Mouse (Mus musculus) hematopoietic stem cell, adult 5-6 weeks (primary cell): Measurements from ENCODE around the gene Tgm6. TPM values are rescaled to one million over a fixed set of nuclear protein-coding genes. Genes with fewer than 3 reads are reported as not detected.

Experiments
- ATAC-seq, 2 experiments: fragments of 125-278 bp in 1 of 2; replicated peaks in 1 of 2; 2 replicates each; pipeline ENCODE4 v1.8.0; 2016 to 2017; ENCODE audit warnings: inconsistent platforms in 2 of 2, mild to moderate bottlenecking in 2 of 2, moderate number of reproducible peaks in 2 of 2, low read depth in 1 of 2, moderate TSS enrichment in 1 of 2; ENCODE audit not compliant: low FRiP score in 2 of 2, poor library complexity in 2 of 2, severe bottlenecking in 2 of 2, insufficient read depth in 1 of 2, low TSS enrichment in 1 of 2
- total RNA-seq: library from RNA; stranded (forward); fragments of 172-1452, 232-1000 nt; gene quantifications from 2 replicates; pipeline ENCODE4 v1.2.3, GENCODE M21; 2017

The Tgm6 gene
- not detected in 2 replicates for total RNA-seq

DNA sequence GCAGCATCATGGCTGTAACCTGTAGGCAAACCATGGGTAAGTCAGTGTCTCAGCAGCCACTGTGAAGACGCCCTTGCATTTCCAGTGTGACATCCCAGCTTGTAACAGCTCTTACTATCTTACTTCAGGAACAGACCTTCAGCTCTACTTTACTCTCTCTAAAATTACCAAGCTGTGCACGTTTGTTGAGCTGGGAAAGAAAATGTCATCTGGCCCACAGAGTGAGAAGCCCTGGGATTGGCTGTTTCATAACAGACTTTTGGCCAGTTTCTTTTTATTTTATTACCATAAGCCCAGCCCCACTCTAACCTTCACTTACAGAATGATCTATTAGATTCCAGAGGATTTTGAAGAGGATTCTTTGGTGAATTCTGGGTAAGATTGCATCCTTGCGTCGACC lies at the start of gene Tgm6:
Gene Tgm6, plus strand, starts transcription at position 301 of the 400 bp plus-strand sequence.
- no peak for ATAC-seq

DNA sequence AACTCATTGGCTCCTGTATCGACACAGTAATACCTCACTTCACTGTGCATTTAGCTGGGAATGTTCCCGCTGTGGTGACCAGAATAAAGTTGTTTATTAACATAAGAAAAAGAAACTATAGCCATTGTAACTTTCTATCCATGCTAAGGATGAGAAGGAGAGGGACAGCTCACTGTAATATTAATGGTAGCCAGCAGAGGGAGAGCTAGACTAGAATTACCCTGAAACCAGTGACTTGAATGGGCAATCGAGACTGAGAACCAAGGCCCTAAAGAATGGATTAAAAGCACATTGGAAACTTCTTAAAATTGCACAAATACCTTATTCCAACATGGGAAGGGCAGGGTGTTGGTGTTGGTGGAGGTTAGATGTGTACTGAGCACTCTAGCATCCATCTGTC lies 44.0 kb upstream of the Tgm6 start:
- ATAC-seq: peak; percentile 56 to 67; a peak in 2 of 4 replicates

GRCm38 (mm10) chr2:130070396-130070795 lies 41.8 kb upstream of the Tgm6 start:
- no peak for ATAC-seq

GRCm38 (mm10) chr2:130112804-130113203 lies 588 bp downstream of the Tgm6 start:
- no peak for ATAC-seq

- ATAC-seq: peak in 1 of 2 experiments; percentile 27; a peak in 1 of 4 replicates
Measured at GRCm38 (mm10) chr2:130113379-130113778, 1.2 kb downstream of the Tgm6 start.

DNA sequence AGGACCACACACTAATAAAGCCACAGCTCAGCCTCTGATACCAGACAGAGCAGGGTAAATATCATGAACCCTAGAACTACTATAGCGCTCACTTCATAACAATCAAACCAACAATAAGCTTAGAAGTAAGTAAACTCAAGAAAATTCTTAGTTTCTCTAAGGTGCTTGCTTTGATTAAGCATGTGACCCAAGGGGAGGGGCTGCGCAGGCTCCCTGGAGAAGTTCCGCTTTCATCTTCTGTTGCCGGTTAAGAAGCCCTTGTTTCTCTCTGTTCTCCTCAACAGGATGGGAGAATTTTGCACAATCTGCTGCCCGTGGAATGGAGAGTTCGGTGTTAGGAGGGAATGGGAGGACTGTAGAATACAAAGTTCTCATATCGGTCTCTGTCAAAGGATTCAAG lies 6.4 kb downstream of the Tgm6 start:
- no peak for ATAC-seq

- ATAC-seq: no peak
Measured at GRCm38 (mm10) chr2:130125279-130126059, 13.3 kb downstream of the Tgm6 start.

DNA sequence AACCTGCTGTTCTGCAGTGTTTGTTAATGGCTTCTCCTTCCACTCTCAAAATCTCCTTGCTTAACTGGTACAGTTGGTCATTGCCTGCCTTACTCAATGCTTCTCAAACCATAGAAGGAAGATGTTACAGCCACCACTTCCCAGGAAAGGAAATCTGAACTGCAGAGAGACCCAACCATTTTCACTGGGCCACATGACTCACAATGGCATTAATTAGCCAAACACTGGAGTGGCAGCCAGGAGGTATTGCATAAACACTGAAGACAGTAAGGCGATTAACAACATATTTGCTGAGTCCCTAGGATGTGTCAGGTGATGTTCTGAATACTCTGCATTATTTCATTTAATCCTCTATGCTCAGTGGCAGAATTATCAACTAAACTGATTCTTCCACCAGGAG lies 13.9 kb downstream of the Tgm6 start:
- no peak for ATAC-seq

GRCm38 (mm10) chr2:130129687-130130086 lies 17.5 kb downstream of the Tgm6 start:
- peak; percentile 76 to 77 for ATAC-seq

DNA sequence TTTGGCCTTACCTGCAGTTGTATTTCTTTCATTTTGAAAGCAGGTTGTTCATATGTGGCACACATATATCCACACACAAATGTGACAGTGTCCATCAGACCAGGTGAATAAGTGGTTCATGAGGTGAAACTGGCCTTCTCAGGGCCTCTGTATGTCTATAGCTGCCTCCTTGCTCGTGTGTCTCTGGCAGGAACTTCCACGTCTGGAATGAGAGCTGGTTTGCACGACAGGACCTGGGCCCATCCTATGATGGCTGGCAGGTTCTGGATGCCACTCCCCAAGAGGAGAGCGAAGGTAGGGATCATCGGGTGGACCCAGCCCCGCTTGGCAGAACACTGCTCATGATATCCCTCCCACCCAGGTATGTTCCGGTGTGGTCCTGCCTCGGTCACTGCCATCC lies 30.8 kb downstream of the Tgm6 start:
- ATAC-seq: no peak

- ATAC-seq: no peak
Measured at GRCm38 (mm10) chr2:130144703-130145324, 32.6 kb downstream of the Tgm6 start.

DNA sequence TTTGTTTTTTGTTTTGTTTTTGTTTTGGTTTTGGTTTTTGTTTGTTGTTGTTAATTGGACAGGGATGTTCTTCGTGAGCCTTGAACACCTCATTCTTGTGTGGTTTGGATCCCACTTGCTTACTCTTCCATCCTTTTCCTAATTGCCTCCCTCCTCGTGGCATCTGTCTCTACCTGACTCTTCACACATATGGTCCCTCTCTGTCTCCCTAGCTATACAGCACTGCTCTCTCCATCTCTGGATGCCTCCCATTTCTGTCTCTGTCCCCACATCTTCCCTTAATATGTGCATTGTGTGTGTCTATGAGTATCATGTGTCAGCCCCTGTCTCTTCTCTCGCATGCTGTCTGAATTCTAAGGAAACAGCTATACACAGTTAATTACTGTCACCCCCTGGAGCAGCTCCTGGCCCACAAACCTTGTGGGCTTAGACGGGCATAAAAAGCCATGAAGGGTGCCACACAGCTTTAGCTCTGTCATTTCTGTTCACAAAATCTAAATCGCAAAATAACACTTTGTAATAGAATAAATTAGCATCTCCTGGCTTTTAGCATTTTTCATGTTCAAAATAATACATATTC lies 34.0 kb downstream of the Tgm6 start:
- no peak for ATAC-seq

- no peak for ATAC-seq
Measured at GRCm38 (mm10) chr2:130155171-130155570, 43.0 kb downstream of the Tgm6 start.

DNA sequence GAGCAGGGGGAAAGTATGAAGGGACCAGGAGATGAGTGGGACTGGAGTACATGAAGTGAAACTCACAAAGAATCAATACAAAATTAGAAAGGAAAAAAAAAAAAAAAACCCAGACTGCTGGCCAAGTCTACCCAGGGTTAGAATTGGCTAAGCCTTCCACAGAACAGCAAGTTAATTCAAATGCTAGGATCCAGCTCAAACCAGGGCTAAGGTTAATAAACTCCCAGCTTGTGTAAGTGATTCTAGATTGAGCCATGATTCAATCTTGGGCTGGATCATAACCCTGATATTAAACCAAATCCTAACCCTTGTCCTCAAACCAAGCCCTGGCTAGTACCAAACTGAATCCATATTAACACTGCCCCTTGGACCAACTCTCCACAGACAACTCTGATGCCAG lies 43.6 kb downstream of the Tgm6 start:
- ATAC-seq: no peak

DNA sequence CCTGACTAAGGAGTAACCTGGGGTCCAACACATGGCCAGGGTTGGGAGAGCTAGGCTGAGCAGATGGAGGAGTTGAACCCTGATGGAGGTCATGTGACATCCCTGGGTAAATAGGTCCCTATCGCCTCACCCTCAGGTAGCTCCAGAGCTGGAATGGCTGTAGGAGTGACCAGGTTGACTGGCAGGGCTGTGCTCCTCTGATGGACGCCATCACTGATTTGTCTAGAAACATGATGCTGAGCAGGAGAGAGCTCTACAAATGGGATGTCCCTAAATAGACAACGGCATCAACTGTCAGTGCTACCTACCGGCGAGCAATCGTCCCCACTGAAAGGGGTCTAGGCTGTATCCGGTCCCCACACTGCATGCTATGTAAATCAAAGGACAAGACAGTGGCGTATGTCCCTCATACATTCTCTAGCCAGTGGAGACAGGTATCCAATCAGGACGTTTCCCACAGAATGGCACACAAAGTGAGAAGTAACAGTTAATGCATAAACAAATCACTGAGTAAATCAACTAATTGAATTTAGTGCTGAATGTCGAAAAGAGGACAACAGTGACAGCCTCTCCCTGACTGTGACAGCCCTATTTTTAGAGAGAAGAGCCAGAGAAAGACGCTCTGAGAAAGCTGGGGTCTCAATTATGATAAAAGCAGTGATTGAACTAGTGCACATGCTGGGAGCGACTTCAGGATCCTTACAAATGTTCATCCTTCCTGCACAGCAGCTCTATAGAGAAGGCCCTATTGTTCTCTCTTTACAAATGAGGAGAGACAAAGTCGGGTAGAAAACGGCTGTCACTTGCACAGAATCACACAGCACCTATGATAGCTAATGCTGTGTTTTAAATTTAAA lies 45.2 kb downstream of the Tgm6 start:
- ATAC-seq: no peak

- ATAC-seq: no peak
Measured at GRCm38 (mm10) chr2:130158088-130158437, 45.8 kb downstream of the Tgm6 start.

DNA sequence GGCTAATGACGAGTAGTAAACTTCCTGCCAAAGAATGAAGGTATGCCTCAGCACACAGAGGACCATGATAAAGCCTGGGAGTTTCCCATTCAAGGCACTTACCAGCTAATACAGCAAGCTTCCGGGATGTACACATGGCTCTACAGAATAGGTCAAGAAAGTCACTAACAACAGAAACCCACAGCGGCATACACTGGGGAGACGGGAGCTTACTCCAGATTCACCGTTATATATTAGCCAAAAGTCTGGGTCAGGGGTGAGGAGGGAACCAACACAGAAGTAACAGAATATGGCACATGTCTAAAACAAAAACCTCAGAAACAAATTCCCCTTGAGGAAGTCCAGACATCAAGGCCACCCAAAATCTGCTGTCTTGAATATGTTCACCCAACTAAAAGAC lies 50.5 kb downstream of the Tgm6 start:
- no peak for ATAC-seq
